Mouse (Mus musculus) right cerebral cortex, postnatal 14 days (tissue): ENCODE measurements around the gene Ppib.

ENCODE experiments used
- DNase-seq: peaks from one replicate; pipeline ENCODE4 v3.0.0; 2022

Ppib gene

GRCm38 (mm10) chr9:66059583-66060307, at the start of gene Ppib:
Gene Ppib, plus strand, starts transcription at chr9:66060222.
- peak; percentile 97 for DNase-seq

GRCm38 (mm10) chr9:66020601-66021000, 39.4 kb upstream of the Ppib start:
- DNase-seq, result no peak

DNA sequence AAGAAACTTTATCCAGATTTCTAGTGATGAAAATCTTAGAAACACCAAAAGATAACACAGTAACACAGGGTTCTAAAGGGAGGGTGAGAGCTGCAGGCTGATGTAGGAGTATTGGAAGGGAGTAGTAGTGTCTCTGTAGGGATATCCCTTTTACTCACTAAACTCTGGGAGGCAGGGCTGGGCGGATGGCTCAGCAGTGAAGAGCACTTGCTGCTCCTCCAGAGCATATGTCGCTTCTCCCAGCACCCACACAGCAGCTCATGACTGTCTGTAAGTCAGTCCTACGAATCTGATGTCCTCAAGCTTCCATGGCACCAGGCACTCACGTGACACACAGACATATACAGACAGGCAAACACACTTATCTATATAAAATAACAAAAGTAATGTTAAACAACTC, 21.9 kb upstream of the Ppib start:
- no peak for DNase-seq

DNA sequence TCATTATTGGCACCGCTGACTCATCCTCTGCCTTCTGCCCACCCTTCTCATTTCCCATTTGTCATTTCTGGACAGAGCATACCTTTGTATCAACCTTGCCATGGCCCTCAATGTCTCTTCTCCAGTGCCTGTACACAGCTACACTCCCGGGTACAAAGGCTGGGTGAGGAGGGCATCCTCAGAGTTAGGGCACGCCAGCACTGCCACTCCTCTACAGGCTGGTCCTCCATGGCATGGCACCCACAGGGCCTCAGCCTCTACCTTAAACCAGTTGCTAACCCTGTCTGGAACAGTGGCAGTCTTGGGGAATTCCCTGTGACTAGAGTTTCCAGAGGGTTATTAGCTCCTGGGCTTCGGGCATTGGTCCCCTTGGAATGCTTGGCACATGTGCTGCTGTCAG, 21.4 kb upstream of the Ppib start:
- no peak for DNase-seq

DNA sequence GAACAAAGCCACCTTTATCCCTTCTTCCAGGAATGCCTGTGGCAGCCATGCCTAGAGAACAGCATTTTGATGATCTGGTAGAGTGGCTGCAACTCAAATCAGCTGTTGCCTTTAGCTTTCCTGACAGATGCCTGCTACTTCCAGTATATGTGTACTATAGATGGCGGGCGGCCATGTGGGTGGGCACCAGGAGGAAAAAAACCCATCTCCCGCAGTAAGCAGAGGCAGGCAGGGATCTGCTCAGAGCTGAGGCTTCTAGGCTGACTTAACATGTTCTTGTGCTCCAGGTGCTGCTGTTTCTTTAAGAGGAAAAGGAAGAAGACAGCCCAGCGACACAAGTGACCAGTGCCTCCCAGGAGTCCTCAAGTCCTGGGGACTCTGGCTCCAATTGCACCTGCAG, 20.7 kb upstream of the Ppib start:
- peak; percentile 31 for DNase-seq

DNA sequence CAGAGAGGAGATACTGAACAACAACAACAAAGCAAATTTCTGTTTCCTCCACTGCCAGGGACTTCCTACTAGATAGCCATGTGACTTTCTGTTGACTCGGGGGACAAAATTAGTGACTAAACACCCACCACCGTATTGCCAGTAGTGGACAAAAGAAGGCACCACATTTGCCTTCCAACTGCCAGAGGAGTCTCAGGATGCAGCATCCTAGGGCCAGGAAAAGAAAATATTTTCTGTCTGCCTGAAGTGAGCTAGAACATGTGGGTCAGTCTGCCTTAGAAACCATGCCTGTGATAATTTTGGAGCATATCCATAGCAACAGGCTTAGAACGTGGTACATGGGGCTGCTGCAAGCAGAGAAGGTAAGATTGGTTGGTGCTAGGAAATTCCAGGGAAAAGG, 19.2 kb upstream of the Ppib start:
- DNase-seq, result no peak

DNA sequence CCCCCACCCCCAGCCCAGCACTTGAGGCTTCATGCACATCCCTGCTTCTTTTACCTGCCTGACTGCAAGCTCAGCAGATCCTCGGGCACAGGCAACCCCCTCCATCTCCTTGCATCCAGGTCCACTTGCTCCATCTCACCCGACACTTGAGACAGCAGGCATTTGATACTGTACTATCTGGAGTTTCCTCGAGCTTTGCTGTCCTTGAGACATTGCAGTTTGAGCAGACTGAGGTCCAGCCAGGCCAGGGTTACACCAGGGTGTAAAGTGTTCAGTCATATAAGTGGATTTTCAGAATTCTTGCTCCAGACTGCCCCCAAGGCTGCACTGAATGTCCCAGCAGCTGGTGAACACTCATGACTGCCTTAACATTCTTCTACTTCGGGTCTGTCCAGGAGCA, 17.7 kb upstream of the Ppib start:
- DNase-seq, result no peak

DNA sequence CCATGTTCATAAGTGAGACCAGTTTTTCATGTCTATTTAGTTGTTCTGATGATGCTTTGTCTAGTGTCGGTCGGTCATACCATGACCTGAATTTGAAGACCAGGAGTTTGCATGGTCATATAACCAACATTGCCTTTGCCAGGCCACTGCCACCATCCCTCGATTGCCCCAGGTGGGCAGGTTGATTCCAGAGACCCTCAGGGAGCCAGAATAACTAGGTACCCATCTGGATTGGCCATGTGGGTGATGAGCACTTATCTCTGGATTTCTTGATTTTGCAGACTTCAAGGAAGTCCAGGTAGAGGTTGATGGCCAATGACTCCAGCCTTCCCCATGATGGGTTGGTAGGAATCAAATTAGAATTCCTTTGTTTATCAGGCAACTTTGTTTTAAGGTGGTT, 16.8 kb upstream of the Ppib start:
- no peak for DNase-seq

DNA sequence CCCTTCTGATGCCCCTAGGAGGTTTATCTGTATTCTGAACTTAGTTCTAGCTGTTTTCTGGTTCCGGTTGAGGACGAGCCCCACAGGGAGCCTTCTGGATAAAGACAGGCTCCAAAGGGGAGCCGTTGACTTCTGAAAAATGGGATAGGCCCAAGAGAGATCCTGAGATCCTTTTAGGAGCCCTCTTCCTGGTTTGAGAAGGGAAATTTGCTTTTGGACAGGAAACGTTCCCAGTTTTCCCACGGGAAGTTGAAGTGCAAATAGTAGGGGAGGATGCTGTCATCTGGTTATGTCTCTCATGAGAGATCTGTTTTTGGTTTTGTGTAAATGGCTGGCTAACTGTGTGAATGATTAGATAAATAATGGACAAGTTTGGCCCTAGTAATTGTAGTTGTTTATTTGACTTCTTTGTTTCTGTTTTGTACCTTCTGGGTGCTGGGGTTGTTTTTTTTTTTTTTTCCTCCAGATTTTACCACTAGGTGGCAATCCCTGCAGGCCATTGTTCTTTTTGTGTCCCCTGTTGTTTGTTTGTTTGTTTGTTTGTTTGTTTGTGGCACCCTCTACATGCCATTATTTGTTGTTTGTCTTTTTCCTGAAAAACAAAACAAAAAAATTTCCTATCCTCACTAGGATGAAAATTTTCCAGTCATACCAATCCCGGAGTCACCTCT, 10.0 kb upstream of the Ppib start:
- no peak for DNase-seq

- DNase-seq, result no peak
Observed at GRCm38 (mm10) chr9:66051493-66051892, 8.5 kb upstream of the Ppib start.

- no peak for DNase-seq
Observed at GRCm38 (mm10) chr9:66052731-66053130, 7.3 kb upstream of the Ppib start.

DNA sequence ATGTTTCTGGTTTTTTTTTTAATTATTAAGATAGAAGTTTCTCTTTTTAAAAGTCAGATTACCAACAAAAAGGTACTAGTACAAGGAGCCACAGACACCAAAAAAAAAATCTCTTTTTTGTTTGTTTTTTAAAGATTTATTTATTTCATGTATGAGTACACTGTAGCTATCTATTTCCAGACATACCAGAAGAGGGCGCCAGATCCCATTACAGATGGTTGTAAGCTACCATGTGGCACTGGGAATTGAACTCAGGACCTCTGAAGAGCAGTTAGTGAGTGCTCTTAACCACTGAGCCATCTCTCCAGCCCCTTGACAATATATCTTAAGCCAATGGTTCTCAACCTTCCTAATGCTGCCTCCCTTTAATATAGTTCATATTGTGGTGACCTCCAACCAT, 6.4 kb upstream of the Ppib start:
- no peak for DNase-seq

- no peak for DNase-seq
Observed at GRCm38 (mm10) chr9:66060308-66060647, 256 bp downstream of the Ppib start.

DNA sequence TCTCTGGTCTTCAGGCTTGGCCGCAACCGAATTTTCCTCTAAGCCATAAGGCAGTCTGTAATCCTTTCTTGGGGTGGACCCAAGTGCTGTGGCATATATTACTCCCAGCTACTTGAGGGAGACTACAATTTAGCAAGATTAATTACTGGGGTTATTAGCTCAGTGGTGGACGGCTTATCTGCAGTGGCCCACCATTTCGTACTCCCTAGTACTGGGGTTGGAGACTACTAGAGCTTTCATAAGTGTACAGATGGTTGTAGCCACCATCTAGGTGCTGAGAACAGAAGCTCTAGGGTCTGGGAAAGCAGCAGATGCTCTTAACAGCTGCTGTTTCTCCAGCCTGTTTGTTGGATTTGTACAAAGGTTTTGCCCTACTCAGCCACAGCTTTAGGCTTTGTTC, 964 bp downstream of the Ppib start:
- DNase-seq, result no peak

GRCm38 (mm10) chr9:66061656-66062055, 1.6 kb downstream of the Ppib start:
- DNase-seq, result no peak

DNA sequence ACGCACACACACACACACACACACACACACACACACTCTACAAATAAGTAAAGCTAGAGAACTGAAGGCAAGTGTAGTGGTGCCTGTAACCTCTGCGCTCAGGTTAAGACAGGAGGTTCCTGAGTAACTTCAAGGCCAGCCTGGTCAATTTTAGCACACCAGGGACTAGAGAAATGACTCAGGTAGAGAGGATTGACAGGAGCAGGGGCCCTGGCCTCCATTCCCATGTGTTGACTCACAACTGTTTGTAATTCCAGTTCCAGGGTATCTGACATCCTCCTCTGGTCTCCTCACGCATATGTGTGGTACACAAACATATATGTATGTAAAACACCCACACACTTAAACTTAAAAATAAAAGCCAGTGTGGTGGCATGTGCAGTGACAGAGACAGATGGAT, 3.4 kb downstream of the Ppib start:
- no peak for DNase-seq

DNA sequence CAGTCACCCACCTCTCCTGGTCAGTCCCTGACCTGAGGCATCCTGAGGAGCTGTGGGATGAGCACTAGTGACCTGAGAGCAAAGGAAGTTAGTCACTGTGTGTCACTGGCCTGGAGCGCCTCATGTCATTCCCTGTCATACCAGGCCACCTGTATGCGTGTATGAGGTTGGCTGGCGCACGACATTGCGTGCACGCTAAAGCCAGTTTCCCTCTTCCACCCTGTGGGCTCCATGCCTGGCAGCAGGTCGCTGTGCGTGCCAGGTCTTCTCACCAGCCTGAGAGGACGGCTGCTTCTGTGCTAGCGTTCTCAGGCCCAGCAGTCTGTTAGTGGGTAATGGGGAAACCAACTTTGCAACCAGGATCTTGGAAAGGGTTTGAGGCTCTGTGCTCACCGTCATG, 4.3 kb downstream of the Ppib start:
- no peak for DNase-seq

DNA sequence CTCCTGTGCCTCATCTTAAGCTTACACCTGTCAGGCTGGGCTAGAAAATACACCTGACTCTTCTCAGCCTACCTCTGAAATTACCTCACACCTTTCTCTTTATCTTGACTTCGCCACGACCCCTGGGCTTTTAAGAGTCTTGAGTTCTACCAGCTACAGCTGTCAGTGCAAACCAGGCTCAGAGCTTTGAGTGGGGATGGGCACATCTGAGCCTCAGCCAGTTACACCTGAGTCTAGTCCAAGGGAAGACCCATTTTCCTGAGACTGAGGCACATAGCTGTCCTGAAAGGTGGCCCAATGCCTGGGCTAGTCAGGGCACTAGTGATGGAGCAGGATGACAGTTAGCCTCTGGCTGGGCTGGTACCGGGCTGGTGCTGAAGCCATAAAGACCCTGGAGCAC, 6.8 kb downstream of the Ppib start:
- DNase-seq, result no peak

- peak; percentile 44 for DNase-seq
Observed at GRCm38 (mm10) chr9:66067542-66067941, 7.5 kb downstream of the Ppib start.

- no peak for DNase-seq
Observed at GRCm38 (mm10) chr9:66068056-66068455, 8.0 kb downstream of the Ppib start.

DNA sequence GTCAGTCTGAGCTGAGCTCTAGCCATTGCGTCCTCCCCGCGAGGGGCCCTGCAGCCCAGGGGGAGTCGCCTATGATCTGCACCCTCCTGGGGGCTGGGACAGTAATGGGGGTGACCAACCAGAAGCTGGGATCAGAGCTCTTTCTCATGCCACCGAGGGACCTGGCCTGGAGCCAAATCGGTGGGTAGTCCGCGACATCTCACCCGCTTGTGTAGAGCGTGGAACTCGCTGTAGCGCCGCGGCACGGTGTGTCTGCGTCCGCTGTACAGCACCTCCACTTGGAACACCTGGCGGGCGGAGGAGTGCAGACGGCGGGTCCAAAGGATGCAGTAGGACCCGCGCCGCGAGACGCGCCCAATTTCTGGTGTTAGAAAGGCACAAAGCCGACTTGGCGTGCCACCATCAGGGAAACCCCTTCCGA, 9.0 kb downstream of the Ppib start:
- peak; percentile 51 for DNase-seq

DNA sequence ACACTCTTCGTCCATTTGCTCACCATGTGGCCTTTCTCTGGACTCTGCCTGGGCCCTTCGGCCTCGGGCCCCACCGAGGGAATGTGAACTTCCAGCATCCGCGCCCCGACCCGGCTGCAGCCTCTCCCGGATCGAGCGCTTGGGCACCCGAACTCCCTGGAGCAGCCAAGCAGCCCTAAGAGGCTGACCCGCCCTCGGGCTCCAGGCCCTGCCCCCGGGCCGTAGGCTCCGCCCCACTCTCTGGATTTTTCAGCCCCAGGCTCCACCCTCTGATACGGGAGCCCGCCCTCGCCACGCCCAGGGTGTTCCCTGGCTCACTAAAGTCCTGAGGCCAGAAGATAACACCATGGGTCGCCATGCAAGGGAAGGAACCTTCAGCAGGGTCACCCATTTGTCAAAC, 9.6 kb downstream of the Ppib start, which contains the start of gene Snx22:
Gene Snx22 (minus strand): TSS at position 137 of the 400 bp plus-strand sequence.
- peak; percentile 63 for DNase-seq

- DNase-seq, result no peak
Observed at GRCm38 (mm10) chr9:66070151-66070550, 10.1 kb downstream of the Ppib start.

DNA sequence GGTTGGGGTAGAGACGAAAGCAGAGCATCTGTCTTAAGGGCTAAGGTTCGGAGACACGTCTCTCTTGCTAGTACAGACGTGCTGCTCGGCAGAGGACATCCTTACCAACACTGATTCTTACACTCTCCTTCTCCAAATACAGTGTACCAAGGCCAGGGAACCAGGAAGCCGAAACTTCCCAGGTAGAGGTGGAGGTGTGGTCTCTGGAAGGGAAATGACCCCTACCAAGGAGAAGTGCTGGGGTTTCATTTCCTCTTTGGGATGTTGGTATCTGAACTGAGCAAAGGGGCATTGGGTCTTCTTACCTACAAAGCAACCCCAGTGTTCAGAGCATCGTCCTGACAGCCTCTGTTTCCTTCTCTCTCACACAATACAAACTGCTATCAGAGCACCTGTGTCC, 12.7 kb downstream of the Ppib start:
- no peak for DNase-seq

DNA sequence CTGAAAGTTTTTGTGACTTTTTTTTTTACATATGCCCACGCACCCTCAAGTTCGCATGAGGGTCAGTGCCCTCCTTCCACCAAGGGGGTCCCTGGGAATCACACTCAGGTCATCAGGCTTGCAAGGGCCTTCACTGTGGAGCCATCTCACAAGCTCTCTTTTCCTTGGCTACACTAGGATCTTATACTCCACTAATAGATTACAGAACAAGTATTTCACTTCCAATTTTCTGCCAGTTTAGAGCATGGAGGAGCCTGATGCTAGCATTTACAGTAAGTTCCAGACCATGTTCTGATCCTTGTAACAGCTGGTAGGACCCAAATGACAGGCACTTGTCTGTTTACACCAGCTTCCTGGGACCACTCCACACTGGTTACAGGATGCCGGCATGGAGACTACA, 18.1 kb downstream of the Ppib start:
- DNase-seq, result no peak
